Mouse (Mus musculus): ENCODE data around the gene Eno3. TPM values are rescaled to one million over a fixed set of nuclear protein-coding genes. Genes with fewer than 3 reads are reported as not detected.

Eno3 gene
- total and polyA plus RNA-seq, 2 experiments from 2014 or later = 1,204 to 1,376 TPM

DNA sequence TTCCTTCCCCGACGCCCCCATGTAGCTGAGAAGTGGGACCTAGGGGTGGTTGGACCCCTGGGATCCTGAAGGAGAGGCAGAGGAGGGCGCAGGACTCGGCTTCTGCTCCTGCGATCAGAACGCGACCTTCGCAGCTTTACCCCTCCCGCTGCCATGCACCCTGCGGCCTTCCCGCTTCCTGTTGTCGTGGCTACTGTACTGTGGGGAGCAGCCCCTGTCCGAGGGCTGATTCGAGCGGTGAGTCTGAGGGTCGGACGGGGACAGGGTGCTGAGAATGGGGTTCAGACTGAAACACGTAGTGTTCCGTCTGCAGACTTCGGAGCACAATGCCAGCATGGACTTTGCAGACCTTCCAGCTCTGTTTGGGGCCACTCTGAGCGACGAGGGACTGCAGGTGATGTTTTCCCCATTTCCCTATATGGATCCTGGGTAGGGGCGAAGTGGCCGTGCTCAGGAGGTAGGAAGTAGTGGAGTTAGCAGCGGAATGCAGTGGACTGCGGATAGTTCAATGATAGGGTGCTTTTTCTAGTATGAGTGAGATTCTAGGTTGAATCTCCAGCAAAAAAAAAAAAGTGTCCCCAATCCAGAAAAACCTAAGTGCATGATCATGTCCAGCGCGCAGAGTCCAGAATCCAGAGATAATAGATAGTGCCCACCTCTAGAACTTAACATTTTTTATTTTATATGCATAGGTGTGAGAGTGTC, 9.1 kb upstream of the Eno3 start:
- peaks cover 11% of the 10 kb centered on the region for H3K4me1 ChIP-seq (ENCODE audit: control insufficient read depth, insufficient read depth)
- TF ChIP-seq EP300 (IDR thresholded peaks at IDR 0.05; ENCODE audit: low read depth) = no peak
- TF ChIP-seq CTCF (IDR thresholded peaks at IDR 0.05; ENCODE audit: low read depth) = no peak
- WGBS = 3% methylated on average over 28 of the region's 28 CpGs
- H3K27ac ChIP-seq (ENCODE audit: low read depth) = peak overlapping the region; percentile 97
- ATAC-seq (ENCODE audit: insufficient read depth, low read depth) (no peak), DNase-seq (ENCODE audit: low spot score) (peak; percentile 16)
- H3K4me3 ChIP-seq (ENCODE audit: low read depth, low read length) = peak overlapping the region; percentile 80
- peak overlapping the region; percentile 86 for H3K9ac ChIP-seq (replicated peaks; ENCODE audit: low read depth, low read length)
- peaks cover 61% of the 10 kb centered on the region for H3K36me3 ChIP-seq (replicated peaks; ENCODE audit: control insufficient read depth, insufficient read depth, low read length)
- H3K27me3 ChIP-seq (ENCODE audit: control insufficient read depth, insufficient read depth, low read length) = no peaks in the 10 kb centered on the region
- no peaks in the 10 kb centered on the region for H3K9me3 ChIP-seq (replicated peaks; ENCODE audit: control insufficient read depth, low read length)
- H3K4me2 ChIP-seq (ENCODE audit: low read depth, low read length) = peak overlapping the region; percentile 95

GRCm38 (mm10) chr11:70648512-70648911, 8.5 kb upstream of the Eno3 start:
- Histone ChIP-seq H3K9ac (replicated peaks; ENCODE audit: low read depth, low read length) (peak overlapping the region; percentile 86), H3K4me3 (ENCODE audit: low read depth, low read length) (peak overlapping the region; percentile 80), H3K4me2 (ENCODE audit: low read depth, low read length) (peak overlapping the region; percentile 95), H3K9me3 (replicated peaks; ENCODE audit: control insufficient read depth, low read length) (no peaks in the 10 kb centered on the region), H3K27ac (ENCODE audit: low read depth) (no peak overlapping the region), H3K27me3 (ENCODE audit: control insufficient read depth, insufficient read depth, low read length) (no peaks in the 10 kb centered on the region), H3K4me1 (ENCODE audit: control insufficient read depth, insufficient read depth) (peaks cover 14% of the 10 kb centered on the region), H3K36me3 (replicated peaks; ENCODE audit: control insufficient read depth, insufficient read depth, low read length) (peaks cover 61% of the 10 kb centered on the region)
- WGBS = 67% methylated on average over 4 of the region's 4 CpGs
- no peak for DNase-seq (ENCODE audit: low spot score)
- no peak for TF ChIP-seq CTCF (IDR thresholded peaks at IDR 0.05; ENCODE audit: low read depth)
- TF ChIP-seq EP300 (IDR thresholded peaks at IDR 0.05; ENCODE audit: low read depth) = no peak
- ATAC-seq (ENCODE audit: insufficient read depth, low read depth) = no peak

DNA sequence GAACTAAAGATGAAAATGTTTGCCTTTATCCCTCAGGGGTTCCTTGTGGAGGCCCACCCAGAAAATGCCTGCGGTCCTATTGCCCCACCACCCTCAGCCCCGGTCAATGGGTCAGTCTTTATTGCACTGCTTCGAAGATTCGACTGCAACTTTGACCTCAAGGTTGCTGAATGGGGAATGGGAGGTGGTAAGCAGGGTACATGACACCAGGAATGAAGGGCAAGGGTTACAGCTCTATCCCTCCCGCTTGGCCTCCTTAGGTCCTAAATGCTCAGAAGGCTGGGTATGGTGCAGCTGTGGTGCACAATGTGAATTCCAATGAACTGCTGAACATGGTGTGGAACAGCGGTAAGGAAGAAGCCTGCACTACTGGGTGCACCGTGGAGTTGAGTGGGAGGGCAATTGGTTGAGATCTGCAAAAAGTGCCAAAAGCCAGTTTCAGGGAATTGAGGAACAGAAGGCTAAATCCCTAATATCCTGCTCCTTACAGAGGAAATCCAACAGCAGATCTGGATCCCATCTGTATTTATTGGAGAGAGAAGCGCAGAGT, 7.7 kb upstream of the Eno3 start:
- peaks cover 14% of the 10 kb centered on the region for H3K4me1 ChIP-seq (ENCODE audit: control insufficient read depth, insufficient read depth)
- WGBS = 80% methylated on average over 8 of the region's 8 CpGs
- no peak overlapping the region for H3K4me2 ChIP-seq (ENCODE audit: low read depth, low read length)
- H3K27me3 ChIP-seq (ENCODE audit: control insufficient read depth, insufficient read depth, low read length) = no peaks in the 10 kb centered on the region
- H3K9me3 ChIP-seq (replicated peaks; ENCODE audit: control insufficient read depth, low read length) = no peaks in the 10 kb centered on the region
- no peak overlapping the region for H3K4me3 ChIP-seq (ENCODE audit: low read depth, low read length)
- TF ChIP-seq EP300 (IDR thresholded peaks at IDR 0.05; ENCODE audit: low read depth) (no peak), CTCF (IDR thresholded peaks at IDR 0.05; ENCODE audit: low read depth) (no peak)
- peaks cover 54% of the 10 kb centered on the region for H3K36me3 ChIP-seq (replicated peaks; ENCODE audit: control insufficient read depth, insufficient read depth, low read length)
- ATAC-seq (ENCODE audit: insufficient read depth, low read depth) (no peak), DNase-seq (ENCODE audit: low spot score) (no peak)
- no peak overlapping the region for H3K9ac ChIP-seq (replicated peaks; ENCODE audit: low read depth, low read length)
- H3K27ac ChIP-seq (ENCODE audit: low read depth) = no peak overlapping the region

DNA sequence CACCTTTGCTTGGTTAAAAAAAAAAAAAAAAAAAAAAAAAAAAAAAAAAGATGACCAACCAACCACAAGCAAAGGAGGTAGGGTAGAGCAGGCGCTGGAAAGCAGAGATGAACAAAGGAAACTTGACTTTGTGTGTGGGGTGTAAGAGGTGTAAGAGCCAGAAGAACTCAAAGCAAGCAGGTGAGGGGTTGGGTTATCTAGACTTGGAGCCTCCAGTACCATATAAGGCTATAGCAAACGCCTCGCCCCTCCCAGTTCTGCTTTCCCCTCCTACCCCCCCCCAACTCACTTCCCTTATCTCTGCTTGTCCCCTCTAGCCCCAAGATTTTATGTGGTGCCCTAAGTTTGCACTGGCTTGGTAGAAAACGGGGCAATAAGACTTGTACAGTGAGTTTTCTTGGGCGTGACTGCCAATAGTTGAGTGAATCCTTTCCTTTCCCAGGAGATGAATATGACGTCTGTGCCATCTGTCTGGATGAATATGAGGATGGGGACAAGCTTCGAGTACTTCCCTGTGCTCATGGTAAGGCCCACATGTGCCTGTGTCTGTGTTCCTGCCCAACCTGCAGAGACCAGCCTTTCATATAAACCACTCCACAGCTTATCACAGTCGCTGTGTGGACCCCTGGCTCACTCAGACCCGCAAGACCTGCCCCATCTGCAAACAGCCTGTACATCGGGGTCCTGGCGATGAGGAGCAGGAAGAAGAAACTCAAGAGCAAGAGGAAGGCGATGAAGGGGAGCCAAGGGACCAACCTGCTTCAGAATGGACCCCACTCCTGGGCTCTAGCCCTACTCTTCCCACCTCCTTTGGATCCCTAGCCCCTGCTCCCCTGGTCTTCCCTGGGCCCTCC, 6.5 kb upstream of the Eno3 start:
- no peak for ATAC-seq (ENCODE audit: insufficient read depth, low read depth)
- peaks cover 44% of the 10 kb centered on the region for H3K36me3 ChIP-seq (replicated peaks; ENCODE audit: control insufficient read depth, insufficient read depth, low read length)
- H3K27ac ChIP-seq (ENCODE audit: low read depth) = no peak overlapping the region
- H3K9ac ChIP-seq (replicated peaks; ENCODE audit: low read depth, low read length) = no peak overlapping the region
- peaks cover 9% of the 10 kb centered on the region for H3K4me1 ChIP-seq (ENCODE audit: control insufficient read depth, insufficient read depth)
- H3K4me3 ChIP-seq (ENCODE audit: low read depth, low read length) = no peak overlapping the region
- WGBS = 66% methylated on average over 12 of the region's 12 CpGs
- H3K4me2 ChIP-seq (ENCODE audit: low read depth, low read length) = no peak overlapping the region
- no peaks in the 10 kb centered on the region for H3K27me3 ChIP-seq (ENCODE audit: control insufficient read depth, insufficient read depth, low read length)
- no peaks in the 10 kb centered on the region for H3K9me3 ChIP-seq (replicated peaks; ENCODE audit: control insufficient read depth, low read length)
- DNase-seq (ENCODE audit: low spot score) = no peak
- TF ChIP-seq EP300 (IDR thresholded peaks at IDR 0.05; ENCODE audit: low read depth) (0 out of 2 replicates have a peak, but pooled peaks have one; percentile 17), CTCF (IDR thresholded peaks at IDR 0.05; ENCODE audit: low read depth) (no peak)

GRCm38 (mm10) chr11:70651391-70651790, 5.6 kb upstream of the Eno3 start:
- ATAC-seq (ENCODE audit: insufficient read depth, low read depth) (no peak), DNase-seq (ENCODE audit: low spot score) (no peak)
- Histone ChIP-seq H3K4me2 (ENCODE audit: low read depth, low read length) (no peak overlapping the region; the same call in 1 of the 2 replicates), H3K27ac (ENCODE audit: low read depth) (no peak overlapping the region), H3K36me3 (replicated peaks; ENCODE audit: control insufficient read depth, insufficient read depth, low read length) (peaks cover 44% of the 10 kb centered on the region), H3K27me3 (ENCODE audit: control insufficient read depth, insufficient read depth, low read length) (no peaks in the 10 kb centered on the region), H3K9me3 (replicated peaks; ENCODE audit: control insufficient read depth, low read length) (no peaks in the 10 kb centered on the region), H3K4me3 (ENCODE audit: low read depth, low read length) (no peak overlapping the region; the same call in 1 of the 2 replicates), H3K4me1 (ENCODE audit: control insufficient read depth, insufficient read depth) (peaks cover 15% of the 10 kb centered on the region), H3K9ac (replicated peaks; ENCODE audit: low read depth, low read length) (no peak overlapping the region)
- 44% methylated on average over 2 of the region's 2 CpGs for WGBS
- TF ChIP-seq EP300 (IDR thresholded peaks at IDR 0.05; ENCODE audit: low read depth) (no peak), CTCF (IDR thresholded peaks at IDR 0.05; ENCODE audit: low read depth) (no peak)
